Mouse (Mus musculus): ENCODE results near the gene Cd7. TPM values are rescaled to one million over a fixed set of nuclear protein-coding genes. Genes with fewer than 3 reads are reported as not detected.

The Cd7 gene
- 68.3 TPM for polyA plus RNA-seq (2017; shearing (Covaris generic))

DNA sequence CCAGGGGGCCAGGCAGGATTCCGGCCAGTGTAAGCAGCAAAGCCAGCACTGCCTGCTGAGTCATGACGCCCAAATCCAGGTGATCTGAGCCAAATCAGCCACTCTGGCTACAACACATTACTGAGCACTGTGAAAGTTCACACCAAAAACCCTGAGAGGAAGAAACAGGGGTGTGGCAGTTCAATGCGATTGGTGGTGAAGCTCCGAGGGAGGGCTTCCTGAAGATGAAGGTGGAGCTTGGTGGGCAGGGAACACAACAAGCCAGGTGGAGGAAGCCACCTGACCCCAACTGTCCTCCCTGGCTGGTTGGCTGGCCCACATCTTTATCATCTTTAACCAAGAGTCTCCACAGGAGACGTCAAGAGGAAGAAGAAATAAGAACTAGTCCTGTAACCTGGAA is at the start of gene Cd7:
Cd7 (minus strand) TSS at position 117 of the 400 bp plus-strand sequence.

DNA sequence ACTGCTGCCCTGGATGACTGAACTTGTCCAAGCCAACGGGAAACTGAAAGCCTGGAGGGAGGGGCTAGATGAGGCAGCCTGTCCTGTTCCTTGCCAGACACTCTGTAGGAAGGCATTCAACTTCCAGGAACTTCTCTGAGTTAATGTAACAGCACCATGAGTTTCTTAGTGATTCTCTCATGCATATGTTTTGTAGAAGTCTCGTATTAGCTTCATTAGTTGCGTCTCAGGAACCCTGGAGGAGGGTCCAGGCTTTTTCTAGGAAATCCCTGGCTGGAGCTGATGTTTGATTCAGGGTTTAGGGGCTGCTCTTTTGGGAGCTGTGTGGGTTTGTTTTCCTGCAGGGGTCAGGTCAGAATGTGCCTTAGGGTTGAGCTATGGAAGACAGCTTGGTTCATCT is 41.9 kb upstream of the Cd7 start, which contains the start of gene Sectm1a:
Sectm1a (minus strand) TSS at position 101 of the 400 bp plus-strand sequence.

DNA sequence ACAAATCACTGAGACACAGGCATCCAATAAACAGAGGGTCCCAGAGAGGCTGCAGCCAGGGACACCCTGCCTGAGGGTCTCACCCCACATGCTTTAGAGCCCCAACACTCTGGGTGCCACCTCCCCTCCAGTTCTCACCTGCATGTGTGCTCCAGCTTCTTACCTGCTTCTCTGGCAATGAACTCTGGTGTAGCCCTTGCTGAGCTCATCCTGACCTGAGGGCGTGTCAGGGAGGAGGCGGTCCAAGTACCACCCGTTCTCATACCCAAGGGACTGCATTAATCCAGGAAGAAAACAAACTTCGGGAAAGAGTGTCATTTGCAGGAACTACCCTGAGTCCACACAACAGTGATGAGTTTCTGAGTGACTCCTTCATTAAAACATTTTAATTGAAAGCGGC is 24.2 kb upstream of the Cd7 start, which contains the start of gene Sectm1b:
Sectm1b (minus strand) TSS at position 191 of the 400 bp plus-strand sequence.

GRCm38 (mm10) chr11:120990951-120991526 is 48.2 kb downstream of the Cd7 start, which contains the start of gene Csnk1d:
Gene Csnk1d, minus strand, starts transcription at chr11:120991330.

Other genes starting within 250 kb of the Cd7 start
- gene Dus1l, start 243.0 kb downstream of the Cd7 start, polyA plus RNA-seq (2017; shearing (Covaris generic)), result 70.6 TPM
- gene Fasn, start 214.9 kb downstream of the Cd7 start, polyA plus RNA-seq (2017; shearing (Covaris generic)), result 68.8 TPM
- 0.50 TPM for gene Ccdc57, start 106.5 kb downstream of the Cd7 start, polyA plus RNA-seq (2017; shearing (Covaris generic))
- gene Slc16a3, start 90.9 kb downstream of the Cd7 start, polyA plus RNA-seq (2017; shearing (Covaris generic)), result 24.1 TPM
- 127 TPM for gene Csnk1d, start 48.1 kb downstream of the Cd7 start, polyA plus RNA-seq (2017; shearing (Covaris generic))
- not detected for gene Sectm1b, start 24.2 kb upstream of the Cd7 start, polyA plus RNA-seq (2017; shearing (Covaris generic))
- gene Sectm1a, start 41.8 kb upstream of the Cd7 start, polyA plus RNA-seq (2017; shearing (Covaris generic)), result not detected
- gene Tex19.2, start 79.3 kb upstream of the Cd7 start, polyA plus RNA-seq (2017; shearing (Covaris generic)), result not detected
- gene Tex19.1, start 106.7 kb upstream of the Cd7 start, polyA plus RNA-seq (2017; shearing (Covaris generic)), result not detected
- gene Uts2r, start 120.9 kb upstream of the Cd7 start, polyA plus RNA-seq (2017; shearing (Covaris generic)), result not detected
- 1.9 TPM for gene Hexdc, start 165.0 kb upstream of the Cd7 start, polyA plus RNA-seq (2017; shearing (Covaris generic))
- gene Ogfod3, start 165.3 kb upstream of the Cd7 start, polyA plus RNA-seq (2017; shearing (Covaris generic)), result 6.3 TPM
- gene Cybc1, start 189.9 kb upstream of the Cd7 start, polyA plus RNA-seq (2017; shearing (Covaris generic)), result 150 TPM
- 53.2 TPM for gene Narf, start 197.8 kb upstream of the Cd7 start, polyA plus RNA-seq (2017; shearing (Covaris generic))
- 2.5 TPM for gene Foxk2, start 220.6 kb upstream of the Cd7 start, polyA plus RNA-seq (2017; shearing (Covaris generic))